Mouse (Mus musculus) CH12.LX (cell line): Measurements from ENCODE around the gene Mtfp1. TPM values are rescaled to one million over a fixed set of nuclear protein-coding genes. Genes with fewer than 3 reads are reported as not detected.

Source experiments
- DNase-seq: peaks from one replicate; pipeline ENCODE4 v3.0.0-alpha.2; 2013; ENCODE audit errors: extremely low read depth
- H3K27ac ChIP-seq: 2 replicates; pipeline ENCODE4 v1.5.1; 2012; ENCODE audit warnings: low read depth, mild to moderate bottlenecking, control low read depth, moderate library complexity; ENCODE audit not compliant: insufficient read depth
- H3K27me3 ChIP-seq: replicated peaks from 2 replicates; pipeline ENCODE3; 2012; ENCODE audit warnings: inconsistent platforms
- H3K36me3 ChIP-seq, 2 experiments: replicated peaks in 1 of 2; 2 replicates each; pipeline versions ENCODE3 to v1.6.1; 2012; ENCODE audit warnings: inconsistent platforms in 1 of 2, low read length in 1 of 2, mild to moderate bottlenecking in 1 of 2, mixed read lengths in 1 of 2, moderate library complexity in 1 of 2; ENCODE audit not compliant: control insufficient read depth in 1 of 2, insufficient read depth in 1 of 2
- H3K4me1 ChIP-seq, 2 experiments: 2 replicates each; pipeline ENCODE4 v1.6.1; 2012; ENCODE audit warnings: inconsistent platforms in 1 of 2, moderate library complexity in 1 of 2; ENCODE audit not compliant: insufficient read depth in 2 of 2, control insufficient read depth in 1 of 2
- H3K4me2 ChIP-seq: 2 replicates; pipeline ENCODE4 v1.6.1; 2012; ENCODE audit warnings: low read depth, mild to moderate bottlenecking, control low read depth; ENCODE audit not compliant: poor library complexity, insufficient read depth, severe bottlenecking
- H3K4me3 ChIP-seq, 3 experiments: fragments of 150-350 bp in 1 of 3; sonication (generic) in 1 of 3; replicated peaks in 1 of 3; 2 replicates each; pipeline versions ENCODE3 to v1.5.1; 2011 to 2012; ENCODE audit warnings: low read depth in 2 of 3, low read length in 2 of 3, mild to moderate bottlenecking in 2 of 3, moderate library complexity in 2 of 3, control low read depth in 1 of 3, improper control_type of control experiment in 1 of 3, inconsistent platforms in 1 of 3, mixed read lengths in 1 of 3; ENCODE audit not compliant: poor library complexity in 1 of 3
- H3K79me2 ChIP-seq: replicated peaks from 2 replicates; pipeline ENCODE4 v1.6.1; 2012; ENCODE audit warnings: mild to moderate bottlenecking, moderate library complexity; ENCODE audit not compliant: control insufficient read depth, poor library complexity, insufficient read depth, severe bottlenecking; ENCODE audit errors: extremely low read depth
- H3K9ac ChIP-seq: 2 replicates; pipeline ENCODE4 v1.6.1; 2012; ENCODE audit warnings: low read depth, mild to moderate bottlenecking, control low read depth, moderate library complexity; ENCODE audit not compliant: insufficient read depth
- H3K9me3 ChIP-seq: replicated peaks from 2 replicates; pipeline ENCODE3; 2012; ENCODE audit warnings: low read length, inconsistent platforms, mixed read lengths
- CHD1 ChIP-seq: IDR thresholded peaks from 2 replicates; pipeline ENCODE4 v1.6.1; 2012; ENCODE audit warnings: low read depth, low read length, improper control_type of control experiment, inconsistent platforms
- CHD2 ChIP-seq: IDR thresholded peaks from 2 replicates; pipeline ENCODE4 v1.6.1; 2011; ENCODE audit warnings: low read length, improper control_type of control experiment
- CTCF ChIP-seq, 2 experiments: IDR thresholded peaks in 1 of 2; conservative IDR thresholded peaks in 1 of 2; 2 replicates each; pipeline ENCODE4 v1.5.1; 2011 to 2012; ENCODE audit warnings: low read depth in 2 of 2, low read length in 2 of 2, improper control_type of control experiment in 1 of 2, inconsistent platforms in 1 of 2, mild to moderate bottlenecking in 1 of 2, moderate library complexity in 1 of 2
- EP300 ChIP-seq: IDR thresholded peaks from 2 replicates; pipeline ENCODE4 v1.6.1; 2011; ENCODE audit warnings: low read length, improper control_type of control experiment
- HCFC1 ChIP-seq: IDR thresholded peaks from 2 replicates; pipeline ENCODE4 v1.6.1; 2012; ENCODE audit warnings: low read depth, mild to moderate bottlenecking, inconsistent platforms, low read length, improper control_type of control experiment
- IRF4 ChIP-seq: IDR thresholded peaks from 2 replicates; pipeline ENCODE4 v1.6.1; 2014; ENCODE audit warnings: low read depth, mild to moderate bottlenecking, inconsistent platforms, low read length, improper control_type of control experiment
- JUN ChIP-seq: IDR thresholded peaks from 2 replicates; pipeline ENCODE4 v1.6.1; 2011; ENCODE audit warnings: low read depth, mild to moderate bottlenecking, low read length, improper control_type of control experiment, moderate library complexity; ENCODE audit not compliant: insufficient read depth
- KAT2A ChIP-seq: IDR thresholded peaks from 2 replicates; pipeline ENCODE4 v1.6.1; 2012; ENCODE audit warnings: low read length, improper control_type of control experiment, inconsistent platforms; ENCODE audit not compliant: insufficient replicate concordance
- MAFK ChIP-seq: IDR thresholded peaks from 2 replicates; pipeline ENCODE4 v1.6.1; 2011; ENCODE audit warnings: low read length, improper control_type of control experiment; ENCODE audit not compliant: insufficient replicate concordance
- MAX ChIP-seq: IDR thresholded peaks from 2 replicates; pipeline ENCODE4 v1.6.1; 2011; ENCODE audit warnings: low read length, improper control_type of control experiment
- MAZ ChIP-seq: IDR thresholded peaks from 2 replicates; pipeline ENCODE4 v1.6.1; 2012; ENCODE audit warnings: low read depth, mild to moderate bottlenecking, inconsistent platforms, low read length, improper control_type of control experiment, moderate library complexity
- MEF2A ChIP-seq: IDR thresholded peaks from 2 replicates; pipeline ENCODE4 v1.6.1; 2014; ENCODE audit warnings: low read depth, mild to moderate bottlenecking, inconsistent platforms, low read length, improper control_type of control experiment, borderline replicate concordance
- MXI1 ChIP-seq: IDR thresholded peaks from 2 replicates; pipeline ENCODE4 v1.6.1; 2011; ENCODE audit warnings: mild to moderate bottlenecking, low read depth, low read length, improper control_type of control experiment
- MYC ChIP-seq: IDR thresholded peaks from 2 replicates; pipeline ENCODE4 v1.6.1; 2011; ENCODE audit warnings: low read depth, mild to moderate bottlenecking, improper control_type of control experiment, low read length
- NRF1 ChIP-seq: IDR thresholded peaks from 2 replicates; pipeline ENCODE4 v1.6.1; 2014; ENCODE audit warnings: low read depth, mild to moderate bottlenecking, inconsistent platforms, low read length, improper control_type of control experiment, moderate library complexity
- RAD21 ChIP-seq: IDR thresholded peaks from 2 replicates; pipeline ENCODE4 v1.6.1; 2011; ENCODE audit warnings: low read depth, mild to moderate bottlenecking, low read length, improper control_type of control experiment, moderate library complexity
- RCOR1 ChIP-seq: conservative IDR thresholded peaks from 2 replicates; pipeline ENCODE4 v1.6.1; 2012; ENCODE audit warnings: low read depth, mild to moderate bottlenecking, inconsistent platforms, low read length, improper control_type of control experiment
- SIN3A ChIP-seq: IDR thresholded peaks from 2 replicates; pipeline ENCODE4 v1.6.1; 2012; ENCODE audit warnings: low read length, improper control_type of control experiment, inconsistent platforms
- SMC3 ChIP-seq: IDR thresholded peaks from 2 replicates; pipeline ENCODE4 v1.6.1; 2011; ENCODE audit warnings: low read depth, low read length, improper control_type of control experiment
- TBP ChIP-seq: conservative IDR thresholded peaks from 2 replicates; pipeline ENCODE4 v1.6.1; 2011; ENCODE audit warnings: low read depth, low read length, improper control_type of control experiment
- TCF12 ChIP-seq: IDR thresholded peaks from 2 replicates; pipeline ENCODE4 v1.6.1; 2014; ENCODE audit warnings: low read depth, mild to moderate bottlenecking, inconsistent platforms, low read length, improper control_type of control experiment
- USF1 ChIP-seq: IDR thresholded peaks from 2 replicates; pipeline ENCODE4 v1.6.1; 2014; ENCODE audit warnings: low read depth, mild to moderate bottlenecking, inconsistent platforms, low read length, improper control_type of control experiment
- ZMIZ1 ChIP-seq: IDR thresholded peaks from 2 replicates; pipeline ENCODE4 v1.6.1; 2012; ENCODE audit warnings: low read depth, mild to moderate bottlenecking, inconsistent platforms, low read length, improper control_type of control experiment
- ZNF384 ChIP-seq: IDR thresholded peaks from 2 replicates; pipeline ENCODE4 v1.6.1; 2012; ENCODE audit warnings: low read depth, low read length, improper control_type of control experiment, inconsistent platforms
- dilution Hi-C: fragments of 300-500 bp; cut with MboI; formaldehyde crosslinking; loops from 2 replicates; pipeline ENCODE4 v1.14.3; 2020; ENCODE audit warnings: low sequenced_read_pairs; ENCODE audit not compliant: extremely low pct_unique_long_range_greater_than_20kb, extremely low pct_ligation_motif_present
- in situ Hi-C: fragments of 300-500 bp; cut with MboI; formaldehyde crosslinking; loops from 3 replicates; pipeline ENCODE4 v1.14.3; 2019; ENCODE audit warnings: low sequenced_read_pairs, low pct_ligation_motif_present, low pct_unique_long_range_greater_than_20kb, mixed read lengths
- polyA plus RNA-seq: library from polyadenylated mRNA; unstranded; fragments of >175 nt; gene quantifications from 2 replicates; pipeline ENCODE4 v1.2.1, GENCODE M21; 2012; ENCODE audit warnings: low read depth; ENCODE audit not compliant: insufficient read length
- total RNA-seq, 2 experiments: library from RNA; depleted of rRNA; stranded (reverse); fragments of 300-350 nt in 1 of 2; fragments of >200 nt in 1 of 2; gene quantifications; 2 replicates each; pipeline ENCODE4 v1.2.3; 2012 to 2014

Gene Mtfp1
- total and polyA plus RNA-seq, 3 experiments: 22.1 to 30.0 (median 27.7) TPM

- TF ChIP-seq JUN (no peak), CHD1 (no peak), ZNF384 (no peak), EP300 (no peak), MYC (no peak), HCFC1 (no peak), MAFK (no peak), USF1 (no peak), MXI1 (no peak), SMC3 (no peak), RCOR1 (no peak), TBP (no peak), IRF4 (no peak), TCF12 (no peak), ZMIZ1 (no peak), NRF1 (no peak), MEF2A (no peak), CHD2 (no peak), MAX (no peak)
- no peak overlapping the region for H3K9ac ChIP-seq
- H3K27ac ChIP-seq: no peak overlapping the region
- no peak overlapping the region for H3K4me3 ChIP-seq
- H3K4me1 ChIP-seq: peaks cover 5 to 17% of the 10 kb centered on the region in 2 experiments
- peaks cover 15 to 72% of the 10 kb centered on the region in 2 experiments for H3K36me3 ChIP-seq
- in situ Hi-C loops: no loop called here
- DNase-seq: no peak
- dilution Hi-C loops: no loop called here
- no peak overlapping the region for H3K4me2 ChIP-seq
- no peaks in the 10 kb centered on the region for H3K27me3 ChIP-seq
- no peaks in the 10 kb centered on the region for H3K79me2 ChIP-seq
- H3K9me3 ChIP-seq: no peaks in the 10 kb centered on the region
These were observed 23.1 kb upstream of the Mtfp1 start for GRCm38 (mm10) chr11:4118081-4118921.

- Histone ChIP-seq H3K9ac (no peak overlapping the region), H3K36me3 (peaks cover 18 to 79% of the 10 kb centered on the region in 2 experiments), H3K27ac (no peak overlapping the region), H3K9me3 (no peaks in the 10 kb centered on the region)
- in situ Hi-C loops: no loop called here
- no peak for TF ChIP-seq CHD1
- TF ChIP-seq ZNF384: no peak
- TF ChIP-seq SIN3A: no peak
- no peak for TF ChIP-seq RAD21
- no peak for TF ChIP-seq CTCF (conservative IDR thresholded peaks at IDR 0.05 in 1 of 2, IDR thresholded peaks at IDR 0.05 in 1 of 2; ENCODE audit: low read depth in 2 of 2, low read length in 2 of 2)
- TF ChIP-seq MAZ: no peak
- TF ChIP-seq KAT2A: no peak
- no peak for TF ChIP-seq JUN
- no peak for TF ChIP-seq IRF4
- TF ChIP-seq, all 38 proteins: peak for 0
- Histone ChIP-seq H3K4me2 (no peak overlapping the region), H3K27me3 (no peaks in the 10 kb centered on the region), H3K4me3 (no peak overlapping the region), H3K4me1 (peaks cover 5 to 17% of the 10 kb centered on the region in 2 experiments), H3K79me2 (no peaks in the 10 kb centered on the region)
- dilution Hi-C loops: no loop called here
- DNase-seq: no peak
These were observed 22.3 kb upstream of the Mtfp1 start for GRCm38 (mm10) chr11:4117372-4118071.
